Mouse (Mus musculus): ENCODE measurements around the gene Rnft2. TPM values are rescaled to one million over a fixed set of nuclear protein-coding genes. Genes with fewer than 3 reads are reported as not detected.

Gene Rnft2
- polyA plus RNA-seq, 1 experiment from 2014 or later: 2.4 TPM

DNA sequence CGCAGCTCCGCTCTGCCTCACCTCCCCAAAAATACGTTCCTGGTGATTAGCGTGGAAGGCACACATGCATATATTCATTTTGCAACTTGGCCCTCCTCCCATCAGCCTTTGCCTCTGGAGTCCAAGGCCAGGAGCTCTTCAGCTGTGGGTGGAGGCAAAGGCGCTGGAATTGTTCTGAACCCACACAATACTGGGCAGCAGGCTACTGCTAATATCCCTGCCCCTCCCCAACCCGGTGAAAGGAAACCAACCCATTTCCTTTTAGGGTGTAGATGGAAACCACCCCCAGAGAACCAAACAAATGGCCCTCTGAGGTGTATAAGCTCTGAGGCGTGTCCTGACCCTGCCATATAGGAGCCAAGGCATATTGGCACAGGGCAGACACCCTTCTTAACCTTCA lies 28.5 kb upstream of the Rnft2 start:
- Histone ChIP-seq H3K27me3 (ENCODE audit: control insufficient read depth, insufficient read depth, low read length) (peaks cover 62% of the 10 kb centered on the region), H3K4me1 (ENCODE audit: control insufficient read depth, insufficient read depth, low read length) (peaks cover 20% of the 10 kb centered on the region), H3K4me3 (ENCODE audit: low read depth, low read length) (no peak overlapping the region), H3K9ac (ENCODE audit: low read depth, low read length) (no peak overlapping the region), H3K9me3 (replicated peaks; ENCODE audit: control insufficient read depth, low read length) (no peaks in the 10 kb centered on the region), H3K36me3 (ENCODE audit: control insufficient read depth, insufficient read depth, low read length) (no peaks in the 10 kb centered on the region), H3K4me2 (no peak overlapping the region), H3K27ac (ENCODE audit: low read depth, low read length) (no peak overlapping the region)
- ATAC-seq (replicated peaks; ENCODE audit: insufficient number of reproducible peaks, low FRiP score, low TSS enrichment): no peak
- 76% methylated on average over 7 of the region's 7 CpGs for WGBS (ENCODE audit: insufficient replicate concordance)

DNA sequence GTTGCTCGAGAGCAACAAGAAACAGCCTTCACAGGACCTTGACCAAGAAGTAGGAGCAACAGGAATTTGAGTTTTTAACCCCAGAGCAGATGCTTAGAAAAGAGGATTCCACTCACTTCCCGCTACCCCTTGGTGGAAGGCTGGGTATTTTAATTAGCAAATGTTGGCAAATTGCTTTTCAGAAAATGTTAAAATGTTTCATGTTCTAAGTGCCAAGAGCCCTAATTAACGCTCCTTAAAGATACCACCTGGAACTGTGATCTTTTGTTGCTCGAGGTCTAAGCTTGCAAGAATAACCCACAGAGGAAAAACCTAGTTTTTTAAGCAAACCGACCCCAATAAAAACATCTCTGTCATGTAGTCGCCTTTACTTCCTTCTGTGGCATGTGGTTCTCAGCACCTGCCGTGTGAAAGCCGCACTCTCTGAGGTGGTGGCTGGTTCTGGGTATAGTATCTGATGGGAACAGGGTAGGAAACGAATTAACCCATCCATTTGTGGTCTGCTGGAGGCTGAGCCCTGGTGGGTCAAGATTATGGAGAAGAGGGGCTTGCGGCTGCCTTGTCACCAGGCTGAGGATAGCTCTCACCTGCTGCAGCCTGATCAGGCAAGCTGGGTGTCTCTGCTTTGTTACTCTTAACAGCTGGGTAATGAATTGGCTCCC lies 26.7 kb upstream of the Rnft2 start:
- Histone ChIP-seq H3K27ac (ENCODE audit: low read depth, low read length) (no peak overlapping the region), H3K9ac (ENCODE audit: low read depth, low read length) (no peak overlapping the region), H3K9me3 (replicated peaks; ENCODE audit: control insufficient read depth, low read length) (no peaks in the 10 kb centered on the region), H3K27me3 (ENCODE audit: control insufficient read depth, insufficient read depth, low read length) (peaks cover 49% of the 10 kb centered on the region), H3K36me3 (ENCODE audit: control insufficient read depth, insufficient read depth, low read length) (no peaks in the 10 kb centered on the region), H3K4me1 (ENCODE audit: control insufficient read depth, insufficient read depth, low read length) (peaks cover 20% of the 10 kb centered on the region), H3K4me3 (ENCODE audit: low read depth, low read length) (no peak overlapping the region), H3K4me2 (no peak overlapping the region)
- no peak for ATAC-seq (replicated peaks; ENCODE audit: insufficient number of reproducible peaks, low FRiP score, low TSS enrichment)
- WGBS (ENCODE audit: insufficient replicate concordance): 63% methylated on average over 10 of the region's 10 CpGs

DNA sequence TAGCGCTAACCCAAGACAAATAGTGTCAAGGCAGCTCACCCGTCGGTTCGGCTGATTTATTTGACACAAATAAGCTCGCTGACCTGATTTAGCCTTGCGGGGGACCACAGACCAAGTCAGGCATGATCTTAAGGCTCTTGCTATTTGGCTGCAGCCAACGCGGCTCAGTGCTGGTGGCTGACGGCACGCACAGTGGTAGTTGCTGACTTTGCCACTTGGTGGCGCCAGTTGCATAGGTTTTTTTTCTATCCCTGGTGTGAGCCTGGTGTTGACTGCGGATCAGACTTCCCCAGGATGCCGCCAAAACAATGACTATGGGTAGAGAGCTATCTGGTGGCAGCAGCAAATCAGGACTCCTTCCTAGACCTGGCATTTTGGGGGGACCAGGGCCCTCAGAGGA lies 24.1 kb upstream of the Rnft2 start:
- ATAC-seq (replicated peaks; ENCODE audit: insufficient number of reproducible peaks, low FRiP score, low TSS enrichment): 0 out of 2 replicates have a peak, but pooled peaks have one; percentile 58
- no peak overlapping the region for H3K9ac ChIP-seq (ENCODE audit: low read depth, low read length)
- no peaks in the 10 kb centered on the region for H3K9me3 ChIP-seq (replicated peaks; ENCODE audit: control insufficient read depth, low read length)
- H3K4me3 ChIP-seq (ENCODE audit: low read depth, low read length): no peak overlapping the region
- peak overlapping the region; percentile 39; the same call in 1 of the 2 replicates for H3K4me2 ChIP-seq
- 2% methylated on average over 13 of the region's 13 CpGs for WGBS (ENCODE audit: insufficient replicate concordance)
- no peaks in the 10 kb centered on the region for H3K36me3 ChIP-seq (ENCODE audit: control insufficient read depth, insufficient read depth, low read length)
- peaks cover 7% of the 10 kb centered on the region for H3K4me1 ChIP-seq (ENCODE audit: control insufficient read depth, insufficient read depth, low read length)
- peaks cover 43% of the 10 kb centered on the region for H3K27me3 ChIP-seq (ENCODE audit: control insufficient read depth, insufficient read depth, low read length)
- H3K27ac ChIP-seq (ENCODE audit: low read depth, low read length): no peak overlapping the region

DNA sequence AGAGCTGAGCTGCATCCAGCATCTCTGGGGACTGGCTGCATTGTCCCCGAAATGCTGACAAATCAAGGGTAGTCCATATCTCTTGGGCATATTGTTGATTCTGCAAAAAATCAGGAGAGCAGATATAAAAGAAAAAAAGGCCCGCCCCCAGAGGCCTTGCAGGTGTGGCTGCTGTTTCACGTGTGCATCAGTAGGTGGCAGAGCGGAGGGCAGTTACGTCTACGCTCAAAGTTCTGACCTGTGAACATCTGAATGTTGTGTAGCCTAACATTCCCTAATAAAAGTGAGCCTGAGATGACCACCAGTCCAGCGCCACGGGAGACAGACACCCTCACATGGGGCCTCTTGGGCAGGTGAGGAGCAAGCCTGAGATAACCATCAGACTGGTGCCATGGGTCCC lies 21.4 kb upstream of the Rnft2 start:
- no peak overlapping the region for H3K4me2 ChIP-seq
- ATAC-seq (replicated peaks; ENCODE audit: insufficient number of reproducible peaks, low FRiP score, low TSS enrichment): no peak
- WGBS (ENCODE audit: insufficient replicate concordance): 34% methylated on average over 8 of the region's 8 CpGs

DNA sequence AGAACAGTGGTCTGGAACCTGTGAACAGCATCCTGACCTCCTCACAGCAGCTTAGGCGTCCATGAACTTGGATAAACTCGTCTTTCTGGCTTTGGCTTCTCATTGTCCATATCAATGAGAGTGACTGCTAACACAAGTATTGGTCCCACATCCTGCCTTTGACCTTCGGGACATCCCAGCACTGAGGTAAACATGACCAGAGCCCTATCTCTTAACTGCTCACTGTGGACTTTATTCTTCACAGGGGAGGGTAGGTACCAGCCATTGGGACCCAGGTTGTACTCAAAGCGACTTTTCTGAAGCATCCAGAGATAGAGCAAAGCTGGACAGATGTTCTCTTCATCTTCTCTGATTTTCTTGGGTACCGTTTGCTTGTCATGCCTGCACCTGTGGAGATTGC lies 20.4 kb upstream of the Rnft2 start:
- H3K9me3 ChIP-seq (replicated peaks; ENCODE audit: control insufficient read depth, low read length): no peaks in the 10 kb centered on the region
- no peak for ATAC-seq (replicated peaks; ENCODE audit: insufficient number of reproducible peaks, low FRiP score, low TSS enrichment)
- H3K4me3 ChIP-seq (ENCODE audit: low read depth, low read length): no peak overlapping the region
- no peak overlapping the region for H3K27ac ChIP-seq (ENCODE audit: low read depth, low read length)
- no peaks in the 10 kb centered on the region; the same call in 1 of the 2 replicates for H3K4me1 ChIP-seq (ENCODE audit: control insufficient read depth, insufficient read depth, low read length)
- H3K27me3 ChIP-seq (ENCODE audit: control insufficient read depth, insufficient read depth, low read length): peaks cover 11% of the 10 kb centered on the region
- no peak overlapping the region for H3K4me2 ChIP-seq
- H3K9ac ChIP-seq (ENCODE audit: low read depth, low read length): no peak overlapping the region
- 76% methylated on average over 5 of the region's 5 CpGs for WGBS (ENCODE audit: insufficient replicate concordance)
- H3K36me3 ChIP-seq (ENCODE audit: control insufficient read depth, insufficient read depth, low read length): peaks cover 11% of the 10 kb centered on the region

More for the DNA sequence above, 21.4 kb upstream of the Rnft2 start:
- peaks cover 6% of the 10 kb centered on the region; the same call in 1 of the 2 replicates for H3K36me3 ChIP-seq (ENCODE audit: control insufficient read depth, insufficient read depth, low read length)
- no peaks in the 10 kb centered on the region for H3K9me3 ChIP-seq (replicated peaks; ENCODE audit: control insufficient read depth, low read length)
- H3K9ac ChIP-seq (ENCODE audit: low read depth, low read length): no peak overlapping the region
- peaks cover 20% of the 10 kb centered on the region for H3K27me3 ChIP-seq (ENCODE audit: control insufficient read depth, insufficient read depth, low read length)
- H3K4me1 ChIP-seq (ENCODE audit: control insufficient read depth, insufficient read depth, low read length): no peaks in the 10 kb centered on the region; the same call in 1 of the 2 replicates
- no peak overlapping the region for H3K27ac ChIP-seq (ENCODE audit: low read depth, low read length)
- no peak overlapping the region for H3K4me3 ChIP-seq (ENCODE audit: low read depth, low read length)

DNA sequence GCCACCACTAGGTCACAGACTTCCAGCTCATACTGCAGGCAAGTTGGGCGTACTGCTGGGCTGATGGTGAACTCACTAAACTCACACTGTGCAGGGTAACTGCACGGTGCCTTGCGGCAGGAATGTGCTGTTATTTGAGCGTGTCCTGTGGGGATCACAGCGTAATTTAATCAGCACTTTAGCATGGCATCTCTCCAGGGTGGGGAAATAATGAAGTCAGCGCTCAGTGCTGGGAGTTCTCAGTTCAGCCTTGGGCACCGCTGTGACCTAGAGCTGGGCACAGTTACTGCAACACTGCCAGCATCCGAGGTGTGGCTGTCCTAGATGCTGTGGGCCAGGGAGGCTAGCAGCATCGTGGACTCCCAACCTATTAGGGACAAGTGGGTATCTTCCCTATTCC lies 19.4 kb upstream of the Rnft2 start:
- WGBS (ENCODE audit: insufficient replicate concordance): 79% methylated on average over 9 of the region's 9 CpGs
- Histone ChIP-seq H3K9me3 (replicated peaks; ENCODE audit: control insufficient read depth, low read length) (no peaks in the 10 kb centered on the region), H3K27me3 (ENCODE audit: control insufficient read depth, insufficient read depth, low read length) (0 out of 2 replicates have a peak, but pooled peaks cover under 1% of the 10 kb centered on the region), H3K27ac (ENCODE audit: low read depth, low read length) (no peak overlapping the region), H3K4me3 (ENCODE audit: low read depth, low read length) (no peak overlapping the region), H3K9ac (ENCODE audit: low read depth, low read length) (no peak overlapping the region), H3K36me3 (ENCODE audit: control insufficient read depth, insufficient read depth, low read length) (peaks cover 11% of the 10 kb centered on the region), H3K4me2 (no peak overlapping the region), H3K4me1 (ENCODE audit: control insufficient read depth, insufficient read depth, low read length) (no peaks in the 10 kb centered on the region; the same call in 1 of the 2 replicates)
- ATAC-seq (replicated peaks; ENCODE audit: insufficient number of reproducible peaks, low FRiP score, low TSS enrichment): no peak

DNA sequence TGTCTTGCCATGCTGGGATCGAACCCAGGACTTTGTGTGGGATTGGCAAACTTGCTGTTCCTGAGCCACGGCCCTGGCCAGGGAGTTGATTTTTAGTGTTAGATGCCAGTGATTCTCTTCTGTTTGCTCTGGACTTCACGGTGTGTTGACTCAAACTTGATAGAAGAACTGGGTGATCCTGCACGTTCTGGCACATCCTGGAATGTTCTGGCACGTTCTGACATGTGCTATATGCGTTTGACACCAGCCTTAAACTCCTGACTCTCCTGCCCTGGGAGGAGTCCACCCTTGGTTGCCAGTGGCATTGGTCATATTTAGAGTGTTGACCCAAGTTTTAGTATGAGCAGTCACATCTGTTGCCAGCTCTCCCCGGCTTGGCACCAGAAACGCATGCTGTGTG lies 17.5 kb upstream of the Rnft2 start:
- Histone ChIP-seq H3K4me2 (no peak overlapping the region), H3K4me1 (ENCODE audit: control insufficient read depth, insufficient read depth, low read length) (no peaks in the 10 kb centered on the region), H3K4me3 (ENCODE audit: low read depth, low read length) (no peak overlapping the region), H3K9me3 (replicated peaks; ENCODE audit: control insufficient read depth, low read length) (no peaks in the 10 kb centered on the region), H3K9ac (ENCODE audit: low read depth, low read length) (no peak overlapping the region), H3K27me3 (ENCODE audit: control insufficient read depth, insufficient read depth, low read length) (no peaks in the 10 kb centered on the region), H3K36me3 (ENCODE audit: control insufficient read depth, insufficient read depth, low read length) (peaks cover 14% of the 10 kb centered on the region), H3K27ac (ENCODE audit: low read depth, low read length) (no peak overlapping the region)
- no peak for ATAC-seq (replicated peaks; ENCODE audit: insufficient number of reproducible peaks, low FRiP score, low TSS enrichment)
- WGBS (ENCODE audit: insufficient replicate concordance): 87% methylated on average over 8 of the region's 8 CpGs

DNA sequence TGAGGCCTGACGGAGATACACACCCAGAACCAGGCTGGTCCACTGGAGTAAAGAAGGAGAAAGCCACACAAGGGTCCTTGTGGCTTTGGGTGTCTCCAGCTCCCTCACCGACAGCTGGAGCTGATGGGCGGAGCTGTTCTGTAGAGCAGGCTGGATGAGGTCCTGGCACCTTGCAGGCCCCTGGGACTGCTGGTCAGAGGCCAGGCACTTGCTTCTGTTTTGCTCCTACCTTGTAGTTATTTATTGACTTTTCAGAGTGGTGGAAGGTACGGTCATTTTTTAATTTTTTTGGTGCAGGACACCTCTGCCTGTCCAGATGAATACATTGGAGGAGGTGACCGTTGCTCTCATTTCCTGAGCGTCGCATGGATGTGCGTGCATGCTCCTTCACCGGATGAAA lies 16.3 kb upstream of the Rnft2 start:
- no peaks in the 10 kb centered on the region for H3K9me3 ChIP-seq (replicated peaks; ENCODE audit: control insufficient read depth, low read length)
- H3K4me2 ChIP-seq: no peak overlapping the region
- H3K4me1 ChIP-seq (ENCODE audit: control insufficient read depth, insufficient read depth, low read length): no peaks in the 10 kb centered on the region
- H3K4me3 ChIP-seq (ENCODE audit: low read depth, low read length): no peak overlapping the region
- peaks cover 23% of the 10 kb centered on the region for H3K36me3 ChIP-seq (ENCODE audit: control insufficient read depth, insufficient read depth, low read length)
- no peaks in the 10 kb centered on the region for H3K27me3 ChIP-seq (ENCODE audit: control insufficient read depth, insufficient read depth, low read length)
- 90% methylated on average over 9 of the region's 9 CpGs for WGBS (ENCODE audit: insufficient replicate concordance)
- H3K27ac ChIP-seq (ENCODE audit: low read depth, low read length): no peak overlapping the region
- no peak overlapping the region for H3K9ac ChIP-seq (ENCODE audit: low read depth, low read length)
- no peak for ATAC-seq (replicated peaks; ENCODE audit: insufficient number of reproducible peaks, low FRiP score, low TSS enrichment)

DNA sequence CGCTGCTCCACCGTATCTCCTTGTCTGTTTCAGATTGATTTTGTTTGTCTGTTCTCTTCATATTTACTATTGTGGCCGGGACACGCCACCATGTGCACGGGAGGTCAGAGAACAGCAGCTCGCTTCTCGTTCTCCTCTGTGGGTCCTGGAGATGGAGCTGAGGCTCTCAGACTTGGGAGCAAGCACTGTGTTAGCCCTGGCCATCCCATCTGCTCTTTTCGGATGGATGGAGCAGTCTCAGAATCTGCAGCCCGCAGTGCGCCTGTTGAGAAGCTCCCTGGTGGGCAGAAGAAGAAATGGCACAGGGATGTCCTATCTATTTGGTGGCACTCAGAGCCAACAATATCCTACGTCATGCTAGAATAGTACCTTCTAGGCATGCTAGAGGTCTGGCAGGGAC lies 15.7 kb upstream of the Rnft2 start:
- 89% methylated on average over 11 of the region's 11 CpGs for WGBS (ENCODE audit: insufficient replicate concordance)
- H3K27me3 ChIP-seq (ENCODE audit: control insufficient read depth, insufficient read depth, low read length): no peaks in the 10 kb centered on the region
- no peaks in the 10 kb centered on the region for H3K4me1 ChIP-seq (ENCODE audit: control insufficient read depth, insufficient read depth, low read length)
- no peak overlapping the region for H3K4me2 ChIP-seq
- no peaks in the 10 kb centered on the region for H3K9me3 ChIP-seq (replicated peaks; ENCODE audit: control insufficient read depth, low read length)
- H3K4me3 ChIP-seq (ENCODE audit: low read depth, low read length): no peak overlapping the region
- H3K36me3 ChIP-seq (ENCODE audit: control insufficient read depth, insufficient read depth, low read length): peaks cover 23% of the 10 kb centered on the region
- no peak overlapping the region for H3K9ac ChIP-seq (ENCODE audit: low read depth, low read length)
- H3K27ac ChIP-seq (ENCODE audit: low read depth, low read length): no peak overlapping the region
- ATAC-seq (replicated peaks; ENCODE audit: insufficient number of reproducible peaks, low FRiP score, low TSS enrichment): no peak

Measured in heart, embryonic 11.5 days (tissue).